Comparison of ENCODE assay signal across 13 mouse cellular contexts in the genomic region with DNA sequence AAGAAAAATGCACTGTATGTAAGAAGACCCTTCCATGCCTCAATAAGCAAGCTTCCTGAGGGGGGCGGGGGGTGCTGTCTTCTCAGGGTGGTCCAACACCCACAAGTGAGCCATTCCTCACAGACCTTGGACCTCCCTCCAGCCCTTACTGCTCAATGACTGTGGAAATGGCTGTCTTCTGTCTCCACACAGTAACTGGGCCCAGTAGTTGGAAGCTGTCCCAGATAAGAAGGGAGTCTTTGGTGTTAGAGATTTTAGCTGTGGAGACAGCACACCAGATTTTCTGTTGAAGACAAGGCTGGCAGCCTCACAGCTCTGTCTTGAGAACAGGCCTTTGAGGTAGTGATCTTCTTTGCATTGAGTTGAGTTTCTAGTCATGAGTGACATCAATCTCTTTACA.
"Had no signal": no experiment of that assay in that cellular context is flagged by ENCODE, and none has a peak within 500 bp of the region (broad histone marks: within the 10 kb centered on the region; RNA-seq: fewer than 3 reads in every experiment).

No protein-coding gene starts in this region.

- H3K27me3 ChIP-seq: limb, embryonic 12.5 days; liver, embryonic 15.5 days; megakaryocyte, embryonic 14.5 days; midbrain, embryonic 12.5 days; neural tube, embryonic 13.5 days had no signal

- H3K9ac ChIP-seq: limb, embryonic 12.5 days; liver, embryonic 15.5 days; midbrain, embryonic 12.5 days; neural tube, embryonic 13.5 days had no signal

- H3K4me2 ChIP-seq: limb, embryonic 12.5 days; liver, embryonic 11.5 days; liver, embryonic 15.5 days; midbrain, embryonic 12.5 days; neural tube, embryonic 13.5 days had no signal

- DNase-seq: kidney, adult 2 months; kidney, postnatal 25 days; right cerebral cortex, postnatal 4 days; spleen, adult 18-20 months; thymus, adult 18-20 months; thymus, postnatal 14 days had no signal

- H3K27ac ChIP-seq: limb, embryonic 12.5 days; liver, embryonic 15.5 days; macrophage; midbrain, embryonic 12.5 days; neural tube, embryonic 13.5 days had no signal

- H3K36me3 ChIP-seq: limb, embryonic 12.5 days; liver, embryonic 15.5 days; midbrain, embryonic 12.5 days; neural tube, embryonic 13.5 days had no signal

- H3K4me3 ChIP-seq: limb, embryonic 12.5 days; liver, embryonic 15.5 days; megakaryocyte, embryonic 14.5 days; midbrain, embryonic 12.5 days; neural tube, embryonic 13.5 days had no signal

- H3K9me3 ChIP-seq: limb, embryonic 12.5 days; liver, embryonic 15.5 days; megakaryocyte, embryonic 14.5 days; midbrain, embryonic 12.5 days; neural tube, embryonic 13.5 days had no signal
